Mouse (Mus musculus) cerebellum, adult 2 months (tissue): Measurements from ENCODE around the gene Fam208b. TPM values are rescaled to one million over a fixed set of nuclear protein-coding genes. Genes with fewer than 3 reads are reported as not detected.
"Not testable (repeated sequence)": the region's sequence is repeated elsewhere in the genome, so short reads cannot be mapped to it uniquely, and the experiment has no call there.

Experiments used
- DNase-seq, 2 experiments: peaks; one replicate each; pipeline ENCODE4 v3.0.0; 2021
- H3K27ac ChIP-seq: fragments of 200-500 bp; 2 replicates; pipeline ENCODE4 v1.5.1; 2012; ENCODE audit warnings: low read length, control low read depth, inconsistent platforms; ENCODE audit not compliant: insufficient read depth
- H3K27me3 ChIP-seq: fragments of 200-500 bp; 2 replicates; pipeline ENCODE4 v1.6.1; 2012; ENCODE audit warnings: inconsistent platforms, mild to moderate bottlenecking, low read length, moderate library complexity; ENCODE audit not compliant: control insufficient read depth, insufficient read depth
- H3K4me1 ChIP-seq: fragments of 200-500 bp; 2 replicates; pipeline ENCODE4 v1.6.1; 2011; ENCODE audit warnings: low read length; ENCODE audit not compliant: control insufficient read depth, insufficient read depth
- H3K4me3 ChIP-seq: fragments of 200-500 bp; replicated peaks from 2 replicates; pipeline ENCODE3; 2011; ENCODE audit warnings: mild to moderate bottlenecking, low read depth, low read length, control low read depth; ENCODE audit not compliant: insufficient read depth
- CTCF ChIP-seq: fragments of 200-500 bp; IDR thresholded peaks from 2 replicates; pipeline ENCODE4 v1.5.1; 2011; ENCODE audit warnings: low read depth, mild to moderate bottlenecking, control low read depth, low read length, moderate library complexity, borderline replicate concordance; ENCODE audit not compliant: insufficient read depth
- POLR2A ChIP-seq: fragments of 200-500 bp; IDR thresholded peaks from 2 replicates; pipeline ENCODE4 v1.6.1; 2011; ENCODE audit warnings: low read length, control low read depth, borderline replicate concordance; ENCODE audit not compliant: insufficient read depth
- WGBS: fragments of 180-500 bp; shearing (Covaris S2); methylation state at CpG from one replicate; pipeline ENCODE4 v1.1.7; 2018; 5-methylcytosine and 5-hydroxymethylcytosine counted together
- polyA plus RNA-seq: library from polyadenylated mRNA; depleted of rRNA; stranded (reverse); fragments of >200 nt; gene quantifications from 2 replicates; pipeline ENCODE4 v1.2.3, GENCODE M21; 2012

The Fam208b gene
- polyA plus RNA-seq, 1 experiment = 12.4 TPM

DNA sequence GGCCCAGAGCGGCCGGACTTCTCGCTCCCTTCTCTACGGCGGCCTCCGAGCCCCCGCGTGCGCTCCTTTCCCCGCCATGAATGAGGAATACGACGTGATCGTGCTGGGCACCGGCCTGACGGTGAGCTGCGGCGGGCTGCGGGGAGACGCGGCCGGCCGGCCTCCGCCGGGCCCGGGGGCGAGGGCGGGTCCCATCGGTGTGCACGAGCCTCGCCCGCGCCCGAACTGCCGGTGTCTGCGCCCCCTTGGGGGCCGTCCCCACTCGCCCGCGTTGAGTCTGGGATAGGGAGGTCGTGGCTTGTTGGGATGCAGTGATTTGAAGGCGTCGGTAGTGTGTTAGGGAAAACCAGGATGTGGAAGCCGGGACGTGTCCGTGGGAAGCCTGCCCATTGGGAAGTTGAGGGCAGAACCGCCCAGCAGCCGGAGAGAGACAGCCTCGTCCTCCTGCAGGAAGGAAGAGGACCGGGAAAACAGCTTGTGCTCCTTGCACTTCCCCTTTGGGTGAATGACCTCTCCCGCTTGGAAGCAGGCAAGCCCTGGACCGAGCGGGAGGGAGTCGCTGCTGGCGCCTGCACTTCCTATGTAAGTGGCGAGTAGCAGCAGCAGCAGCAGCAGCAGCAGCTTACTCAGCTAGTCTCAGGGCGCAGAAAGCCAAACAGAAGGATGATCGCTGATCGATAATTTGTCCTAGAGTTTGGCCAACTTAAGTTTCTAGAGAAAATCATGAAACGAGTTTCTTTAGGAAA lies 72.5 kb downstream of the Fam208b start:
- under 1% methylated on average over 58 of the region's 59 CpGs for WGBS
- Histone ChIP-seq H3K4me3 (peak overlapping the region; percentile 60), H3K27ac (peak overlapping the region; percentile 72), H3K4me1 (peaks cover 6% of the 10 kb centered on the region; the same call in 1 of the 2 replicates), H3K27me3 (no peaks in the 10 kb centered on the region)
- peak; percentile 76 to 79 for DNase-seq
- TF ChIP-seq CTCF (no peak), POLR2A (no peak)

DNA sequence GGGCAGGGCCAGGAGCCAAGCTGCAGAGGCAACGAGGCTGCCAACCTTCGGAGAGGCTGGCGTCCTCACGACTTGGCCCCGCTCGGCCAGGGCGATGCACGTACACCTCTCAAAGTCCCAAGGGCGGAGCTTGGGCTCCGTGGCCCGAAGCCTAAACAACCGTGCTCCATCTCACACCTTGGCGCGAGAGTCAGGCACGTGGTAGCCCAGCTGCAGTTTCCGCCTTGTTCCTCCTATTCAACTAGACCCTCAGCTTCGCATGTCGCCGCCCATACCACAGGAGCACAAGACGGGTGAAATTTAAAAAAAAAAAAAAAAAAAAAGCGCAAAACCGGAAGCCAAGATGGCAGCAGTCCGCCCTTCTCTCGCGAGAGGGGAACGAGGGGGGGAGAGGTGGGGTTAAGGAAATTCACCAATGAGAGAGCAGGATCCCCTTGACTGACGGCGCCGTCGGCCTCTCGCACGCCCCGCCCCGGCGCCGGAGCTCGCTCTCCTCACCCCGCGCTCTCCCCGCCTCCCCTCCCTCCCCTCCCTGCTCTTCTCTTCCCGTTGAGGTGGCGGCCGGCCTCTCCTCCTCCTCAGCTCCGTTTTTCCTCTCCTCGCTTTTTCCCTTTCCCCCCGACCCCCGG lies 73.2 kb downstream of the Fam208b start, which contains the start of gene Gdi2:
Gene Gdi2 (plus strand): TSS at position 470 of the 629 bp plus-strand sequence.
- Histone ChIP-seq H3K4me3 (peak within 1 kb of the TSS; percentile 91), H3K27me3 (no peaks in the 10 kb centered on the region), H3K27ac (peak within 1 kb of the TSS; percentile 92), H3K4me1 (peaks cover 6% of the 10 kb centered on the region; the same call in 1 of the 2 replicates)
- TF ChIP-seq POLR2A (peak; percentile 84), CTCF (no peak)
- WGBS = 1% methylated on average over 41 of the region's 47 CpGs
- peak; percentile 94 to 95 for DNase-seq

DNA sequence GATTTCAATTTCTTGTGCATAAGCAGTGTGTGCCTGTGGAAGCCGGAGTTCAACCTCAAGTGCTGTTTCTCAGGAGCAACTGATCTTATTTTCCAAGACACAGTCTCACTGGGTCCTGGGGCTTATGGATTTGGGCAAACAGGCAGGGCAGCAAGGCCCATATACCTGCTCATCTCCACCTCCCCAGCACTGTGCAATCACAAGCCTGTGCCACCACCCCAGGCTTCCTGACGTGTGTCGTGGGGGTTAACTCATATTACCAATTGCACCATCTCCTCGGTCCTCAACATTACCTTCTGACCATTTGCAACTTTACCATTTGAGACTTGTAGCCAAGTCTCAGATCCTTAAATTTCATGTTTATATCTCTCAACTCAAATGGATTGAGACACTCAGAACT lies 76.8 kb downstream of the Fam208b start:
- no peaks in the 10 kb centered on the region for H3K4me1 ChIP-seq
- H3K27ac ChIP-seq = no peak overlapping the region
- 96% methylated on average over 4 of the region's 4 CpGs for WGBS
- no peak for DNase-seq
- H3K27me3 ChIP-seq = no peaks in the 10 kb centered on the region
- TF ChIP-seq CTCF = no peak
- no peak for TF ChIP-seq POLR2A
- no peak overlapping the region for H3K4me3 ChIP-seq

DNA sequence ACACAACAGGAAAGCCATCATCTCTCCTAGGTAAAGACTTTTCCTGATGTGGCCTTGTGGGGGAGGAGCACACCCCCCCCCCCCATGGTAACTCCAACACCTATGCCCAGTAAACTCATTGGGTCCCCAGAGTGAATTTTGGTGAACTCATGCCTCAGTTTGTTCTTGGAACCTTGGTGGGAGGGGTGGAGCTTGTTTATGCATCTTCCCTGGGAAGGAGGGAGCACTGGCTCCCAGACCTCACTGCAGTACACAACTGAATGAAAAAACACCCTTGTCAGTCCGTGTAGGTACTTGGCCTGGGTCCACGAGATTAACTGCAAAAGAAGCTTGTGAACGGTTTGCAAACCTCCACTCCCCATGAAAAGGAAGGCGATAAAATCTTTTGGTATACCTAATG lies 78.5 kb downstream of the Fam208b start:
- Histone ChIP-seq H3K27ac (no peak overlapping the region), H3K27me3 (no peaks in the 10 kb centered on the region), H3K4me3 (no peak overlapping the region), H3K4me1 (no peaks in the 10 kb centered on the region)
- TF ChIP-seq CTCF (no peak), POLR2A (no peak)
- 64% methylated on average over 4 of the region's 4 CpGs for WGBS
- no peak for DNase-seq

DNA sequence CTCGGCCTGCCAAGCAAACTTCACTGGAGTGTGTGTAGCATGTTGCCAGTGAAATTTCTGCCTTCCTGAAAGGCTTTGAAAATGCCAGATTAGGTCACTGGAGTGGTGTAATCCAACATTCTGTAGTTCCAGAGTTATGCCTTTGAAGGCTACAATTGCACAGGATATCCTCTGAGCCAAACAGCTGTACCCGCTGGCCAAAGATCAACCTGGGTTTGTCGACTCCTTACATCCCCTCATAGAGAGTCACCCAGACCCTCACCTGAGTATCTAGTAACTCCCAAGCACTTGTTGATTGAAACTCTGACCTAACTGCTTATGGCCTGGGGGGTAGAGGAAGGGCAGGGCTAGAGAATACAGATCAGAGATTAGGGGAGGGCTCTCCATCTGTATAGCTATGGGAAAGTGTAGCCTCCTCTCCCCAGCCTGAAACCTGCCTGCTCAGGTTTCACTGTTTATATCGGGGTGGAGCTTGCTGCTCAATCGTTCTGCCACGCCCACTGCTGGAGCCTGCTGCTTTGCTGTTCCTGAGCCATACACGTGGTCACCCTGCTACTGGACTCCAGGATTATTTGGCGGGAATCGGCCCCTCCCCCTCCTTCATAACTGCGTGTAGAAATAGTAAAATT lies 79.1 kb downstream of the Fam208b start:
- Histone ChIP-seq H3K27ac (no peak overlapping the region), H3K4me1 (no peaks in the 10 kb centered on the region), H3K27me3 (no peaks in the 10 kb centered on the region), H3K4me3 (no peak overlapping the region)
- TF ChIP-seq CTCF (no peak), POLR2A (no peak)
- no peak for DNase-seq
- 67% methylated on average over 10 of the region's 10 CpGs for WGBS

DNA sequence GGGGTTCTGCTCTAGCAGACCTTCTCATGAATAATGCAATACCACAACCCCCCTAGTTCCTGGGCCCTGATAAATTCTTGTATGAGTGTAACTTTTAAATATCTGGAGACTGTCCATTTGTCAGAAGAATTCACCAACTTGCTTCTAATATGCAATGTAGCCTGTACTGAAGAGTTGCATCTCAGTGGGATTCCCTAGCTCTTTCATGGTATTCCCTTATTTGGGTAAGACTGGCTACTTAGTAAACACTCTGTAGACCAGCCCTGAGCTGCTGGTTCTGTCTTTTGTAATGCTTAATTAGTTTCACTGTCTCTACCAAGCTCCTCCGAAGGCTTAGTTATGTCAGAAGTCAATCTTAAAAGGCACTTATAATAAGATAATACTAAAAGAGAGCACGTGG lies 79.7 kb downstream of the Fam208b start:
- DNase-seq, H3K27me3 ChIP-seq, H3K4me3 ChIP-seq, H3K27ac ChIP-seq, H3K4me1 ChIP-seq: not testable (repeated sequence)
- WGBS = 41% methylated on average over 2 of the region's 2 CpGs

DNA sequence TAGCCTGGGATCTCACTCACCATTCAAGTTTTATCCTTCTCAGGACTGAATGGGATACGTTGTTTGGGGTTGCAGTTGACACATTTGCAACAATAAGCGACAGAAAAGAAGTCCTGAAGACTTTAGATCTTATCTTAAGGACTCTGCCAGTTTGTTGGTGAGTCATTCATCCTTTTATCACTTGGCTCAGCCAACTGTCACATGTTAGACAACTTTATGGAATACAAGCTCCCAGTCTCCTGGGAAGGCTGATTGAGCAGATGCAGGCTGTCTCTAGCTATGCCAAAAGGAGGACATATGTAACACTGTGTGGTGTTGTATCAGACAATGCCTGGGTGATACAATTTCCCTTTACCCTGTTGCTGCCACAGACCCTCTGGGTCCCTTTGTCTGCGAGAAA lies 80.5 kb downstream of the Fam208b start:
- no peaks in the 10 kb centered on the region for H3K4me1 ChIP-seq
- DNase-seq = no peak
- no peaks in the 10 kb centered on the region for H3K27me3 ChIP-seq
- 51% methylated on average over 3 of the region's 3 CpGs for WGBS
- no peak for TF ChIP-seq CTCF
- no peak for TF ChIP-seq POLR2A
- H3K27ac ChIP-seq = no peak overlapping the region
- no peak overlapping the region for H3K4me3 ChIP-seq

DNA sequence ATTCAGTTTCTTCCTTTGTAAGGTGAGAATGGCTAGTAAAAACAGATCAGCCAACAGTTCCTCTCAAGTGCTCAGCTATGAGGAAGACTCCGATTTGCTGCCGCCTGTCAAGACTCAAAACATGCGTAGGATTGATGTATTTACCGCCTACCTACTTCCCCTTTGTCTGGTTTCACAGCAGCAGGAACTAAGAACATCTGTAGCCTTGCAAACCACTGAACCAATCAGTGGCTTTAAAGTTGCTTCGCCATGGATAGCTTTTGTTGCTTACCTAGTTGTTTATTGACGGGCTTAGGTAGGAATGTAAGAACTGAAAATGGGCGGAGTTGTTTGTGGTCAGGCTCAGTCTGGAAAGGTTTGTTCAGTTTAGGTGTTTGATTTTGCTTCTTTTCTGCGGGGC lies 84.6 kb downstream of the Fam208b start:
- Histone ChIP-seq H3K4me3 (no peak overlapping the region), H3K27ac (no peak overlapping the region), H3K4me1 (peaks cover 6% of the 10 kb centered on the region), H3K27me3 (no peaks in the 10 kb centered on the region)
- TF ChIP-seq CTCF (no peak), POLR2A (no peak)
- DNase-seq = no peak
- 93% methylated on average over 8 of the region's 8 CpGs for WGBS
